Mouse (Mus musculus) erythroblast, embryonic 14.5 days (primary cell): ENCODE data around the gene Frmd4a.

Source experiments
- GATA1 ChIP-seq: IDR thresholded peaks from 2 replicates; pipeline ENCODE4 v1.6.1; 2012; ENCODE audit warnings: low read length, inconsistent platforms, mixed read lengths
- TAL1 ChIP-seq: IDR thresholded peaks from 3 replicates; pipeline ENCODE4 v1.6.1; 2012; ENCODE audit warnings: low read length, inconsistent platforms, mixed read lengths

- no peak for TF ChIP-seq TAL1
- no peak for TF ChIP-seq GATA1
These were observed 555.9 kb downstream of the Frmd4a start for GRCm38 (mm10) chr2:4573386-4573785.
